Mouse (Mus musculus): ENCODE data around the gene Gpc6. TPM values are rescaled to one million over a fixed set of nuclear protein-coding genes. Genes with fewer than 3 reads are reported as not detected.

The Gpc6 gene
- polyA plus RNA-seq, 1 experiment from 2014 or later: 86.1 TPM

- Histone ChIP-seq H3K9ac (replicated peaks; ENCODE audit: low read depth, low read length) (no peak overlapping the region), H3K4me3 (ENCODE audit: low read depth, low read length) (no peak overlapping the region), H3K36me3 (ENCODE audit: control insufficient read depth, insufficient read depth, low read length) (no peaks in the 10 kb centered on the region), H3K4me2 (replicated peaks; ENCODE audit: low read depth, low read length) (no peak overlapping the region), H3K27ac (ENCODE audit: low read length) (no peak overlapping the region), H3K9me3 (ENCODE audit: control insufficient read depth, low read depth, low read length) (no peaks in the 10 kb centered on the region), H3K4me1 (ENCODE audit: control insufficient read depth, insufficient read depth, low read length) (no peaks in the 10 kb centered on the region), H3K27me3 (ENCODE audit: control insufficient read depth, insufficient read depth, low read length) (no peaks in the 10 kb centered on the region)
- 35% methylated on average over 1 of the region's 1 CpGs for WGBS
- no peak for ATAC-seq (ENCODE audit: insufficient number of reproducible peaks, insufficient read depth, low FRiP score, low read depth)
Observed at GRCm38 (mm10) chr14:117130334-117130733, 205.2 kb downstream of the Gpc6 start.

GRCm38 (mm10) chr14:117131324-117131723 lies 206.2 kb downstream of the Gpc6 start:
- H3K27ac ChIP-seq (ENCODE audit: low read length): no peak overlapping the region

GRCm38 (mm10) chr14:117141077-117141848 lies 216.1 kb downstream of the Gpc6 start:
- Histone ChIP-seq H3K4me3 (ENCODE audit: low read depth, low read length) (no peak overlapping the region), H3K27me3 (ENCODE audit: control insufficient read depth, insufficient read depth, low read length) (no peaks in the 10 kb centered on the region), H3K4me1 (ENCODE audit: control insufficient read depth, insufficient read depth, low read length) (0 out of 2 replicates have a peak, but pooled peaks cover 11% of the 10 kb centered on the region), H3K4me2 (replicated peaks; ENCODE audit: low read depth, low read length) (no peak overlapping the region), H3K36me3 (ENCODE audit: control insufficient read depth, insufficient read depth, low read length) (no peaks in the 10 kb centered on the region), H3K9ac (replicated peaks; ENCODE audit: low read depth, low read length) (no peak overlapping the region), H3K27ac (ENCODE audit: low read length) (no peak overlapping the region), H3K9me3 (ENCODE audit: control insufficient read depth, low read depth, low read length) (no peaks in the 10 kb centered on the region)
- peak; percentile 42; the same call in 1 of the 2 replicates for ATAC-seq (ENCODE audit: insufficient number of reproducible peaks, insufficient read depth, low FRiP score, low read depth)
- whole genome bisulfite sequencing: 37% methylated on average over 6 of the region's 6 CpGs

More at GRCm38 (mm10) chr14:117131324-117131723, 206.2 kb downstream of the Gpc6 start:
- Histone ChIP-seq H3K4me2 (replicated peaks; ENCODE audit: low read depth, low read length) (no peak overlapping the region), H3K9ac (replicated peaks; ENCODE audit: low read depth, low read length) (no peak overlapping the region), H3K27me3 (ENCODE audit: control insufficient read depth, insufficient read depth, low read length) (no peaks in the 10 kb centered on the region), H3K9me3 (ENCODE audit: control insufficient read depth, low read depth, low read length) (no peaks in the 10 kb centered on the region), H3K4me3 (ENCODE audit: low read depth, low read length) (no peak overlapping the region), H3K4me1 (ENCODE audit: control insufficient read depth, insufficient read depth, low read length) (no peaks in the 10 kb centered on the region), H3K36me3 (ENCODE audit: control insufficient read depth, insufficient read depth, low read length) (no peaks in the 10 kb centered on the region)
- 97% methylated on average over 1 of the region's 1 CpGs for WGBS
- no peak for ATAC-seq (ENCODE audit: insufficient number of reproducible peaks, insufficient read depth, low FRiP score, low read depth)

- Histone ChIP-seq H3K4me1 (ENCODE audit: control insufficient read depth, insufficient read depth, low read length) (peaks cover 10% of the 10 kb centered on the region; the same call in 1 of the 2 replicates), H3K27ac (ENCODE audit: low read length) (no peak overlapping the region), H3K9me3 (ENCODE audit: control insufficient read depth, low read depth, low read length) (no peaks in the 10 kb centered on the region), H3K36me3 (ENCODE audit: control insufficient read depth, insufficient read depth, low read length) (no peaks in the 10 kb centered on the region), H3K27me3 (ENCODE audit: control insufficient read depth, insufficient read depth, low read length) (no peaks in the 10 kb centered on the region), H3K4me3 (ENCODE audit: low read depth, low read length) (no peak overlapping the region), H3K9ac (replicated peaks; ENCODE audit: low read depth, low read length) (no peak overlapping the region), H3K4me2 (replicated peaks; ENCODE audit: low read depth, low read length) (no peak overlapping the region)
- 59% methylated on average over 4 of the region's 4 CpGs for WGBS
- no peak for ATAC-seq (ENCODE audit: insufficient number of reproducible peaks, insufficient read depth, low FRiP score, low read depth)
Observed at GRCm38 (mm10) chr14:117146089-117146488, 221.0 kb downstream of the Gpc6 start.

- no peak overlapping the region for H3K4me3 ChIP-seq (ENCODE audit: low read depth, low read length)
- no peaks in the 10 kb centered on the region for H3K36me3 ChIP-seq (ENCODE audit: control insufficient read depth, insufficient read depth, low read length)
- H3K9me3 ChIP-seq (ENCODE audit: control insufficient read depth, low read depth, low read length): no peaks in the 10 kb centered on the region
- no peak overlapping the region for H3K9ac ChIP-seq (replicated peaks; ENCODE audit: low read depth, low read length)
- peaks cover 9% of the 10 kb centered on the region; the same call in 1 of the 2 replicates for H3K4me1 ChIP-seq (ENCODE audit: control insufficient read depth, insufficient read depth, low read length)
- H3K27ac ChIP-seq (ENCODE audit: low read length): no peak overlapping the region
- WGBS: 61% methylated on average over 4 of the region's 4 CpGs
- H3K4me2 ChIP-seq (replicated peaks; ENCODE audit: low read depth, low read length): no peak overlapping the region
- ATAC-seq (ENCODE audit: insufficient number of reproducible peaks, insufficient read depth, low FRiP score, low read depth): no peak
- no peaks in the 10 kb centered on the region for H3K27me3 ChIP-seq (ENCODE audit: control insufficient read depth, insufficient read depth, low read length)
Observed at GRCm38 (mm10) chr14:117146665-117147064, 221.6 kb downstream of the Gpc6 start.

- H3K36me3 ChIP-seq (ENCODE audit: control insufficient read depth, insufficient read depth, low read length): no peaks in the 10 kb centered on the region
- ATAC-seq (ENCODE audit: insufficient number of reproducible peaks, insufficient read depth, low FRiP score, low read depth): no peak
Observed at GRCm38 (mm10) chr14:117151621-117152020, 226.5 kb downstream of the Gpc6 start.

GRCm38 (mm10) chr14:117155884-117156465 lies 230.9 kb downstream of the Gpc6 start:
- Histone ChIP-seq H3K36me3 (ENCODE audit: control insufficient read depth, insufficient read depth, low read length) (no peaks in the 10 kb centered on the region), H3K9ac (replicated peaks; ENCODE audit: low read depth, low read length) (no peak overlapping the region), H3K9me3 (ENCODE audit: control insufficient read depth, low read depth, low read length) (no peaks in the 10 kb centered on the region), H3K4me2 (replicated peaks; ENCODE audit: low read depth, low read length) (no peak overlapping the region), H3K4me3 (ENCODE audit: low read depth, low read length) (no peak overlapping the region), H3K27me3 (ENCODE audit: control insufficient read depth, insufficient read depth, low read length) (no peaks in the 10 kb centered on the region), H3K4me1 (ENCODE audit: control insufficient read depth, insufficient read depth, low read length) (no peaks in the 10 kb centered on the region; the same call in 1 of the 2 replicates), H3K27ac (ENCODE audit: low read length) (no peak overlapping the region)
- no peak for ATAC-seq (ENCODE audit: insufficient number of reproducible peaks, insufficient read depth, low FRiP score, low read depth)
- WGBS: 83% methylated on average over 14 of the region's 14 CpGs

More at GRCm38 (mm10) chr14:117151621-117152020, 226.5 kb downstream of the Gpc6 start:
- Histone ChIP-seq H3K9me3 (ENCODE audit: control insufficient read depth, low read depth, low read length) (no peaks in the 10 kb centered on the region), H3K27me3 (ENCODE audit: control insufficient read depth, insufficient read depth, low read length) (no peaks in the 10 kb centered on the region), H3K9ac (replicated peaks; ENCODE audit: low read depth, low read length) (no peak overlapping the region), H3K27ac (ENCODE audit: low read length) (no peak overlapping the region), H3K4me1 (ENCODE audit: control insufficient read depth, insufficient read depth, low read length) (peaks cover 3% of the 10 kb centered on the region; the same call in 1 of the 2 replicates), H3K4me2 (replicated peaks; ENCODE audit: low read depth, low read length) (no peak overlapping the region), H3K4me3 (ENCODE audit: low read depth, low read length) (no peak overlapping the region)
- WGBS: 87% methylated on average over 7 of the region's 7 CpGs

- no peak for ATAC-seq (ENCODE audit: insufficient number of reproducible peaks, insufficient read depth, low FRiP score, low read depth)
- H3K27me3 ChIP-seq (ENCODE audit: control insufficient read depth, insufficient read depth, low read length): no peaks in the 10 kb centered on the region
- H3K4me1 ChIP-seq (ENCODE audit: control insufficient read depth, insufficient read depth, low read length): no peaks in the 10 kb centered on the region; the same call in 1 of the 2 replicates
- WGBS: 66% methylated on average over 3 of the region's 3 CpGs
- H3K9ac ChIP-seq (replicated peaks; ENCODE audit: low read depth, low read length): no peak overlapping the region
- no peak overlapping the region for H3K4me3 ChIP-seq (ENCODE audit: low read depth, low read length)
- H3K4me2 ChIP-seq (replicated peaks; ENCODE audit: low read depth, low read length): no peak overlapping the region
- H3K27ac ChIP-seq (ENCODE audit: low read length): no peak overlapping the region
- H3K36me3 ChIP-seq (ENCODE audit: control insufficient read depth, insufficient read depth, low read length): no peaks in the 10 kb centered on the region
- H3K9me3 ChIP-seq (ENCODE audit: control insufficient read depth, low read depth, low read length): no peaks in the 10 kb centered on the region
Observed at GRCm38 (mm10) chr14:117157426-117157825, 232.3 kb downstream of the Gpc6 start.

Measured in stomach, embryonic 14.5 days (tissue).